Mouse (Mus musculus) forebrain, embryonic 12.5 days (tissue): ENCODE measurements around the gene Rock2. TPM values are rescaled to one million over a fixed set of nuclear protein-coding genes. Genes with fewer than 3 reads are reported as not detected.

Experiments
- ATAC-seq: fragments of 200-750 bp; cut with Nextera tagmentation; 2 replicates; pipeline ENCODE4 v1.8.0; 2017; ENCODE audit warnings: moderate TSS enrichment; ENCODE audit not compliant: low FRiP score
- H3K27ac ChIP-seq: fragments of 300-500 bp; sonication (generic); 2 replicates; pipeline ENCODE4 v1.5.1; 2016; ENCODE audit warnings: mild to moderate bottlenecking
- H3K27me3 ChIP-seq: fragments of 300-500 bp; sonication (generic); 2 replicates; pipeline ENCODE4 v1.6.1; 2016; ENCODE audit warnings: mild to moderate bottlenecking
- H3K36me3 ChIP-seq: fragments of 300-500 bp; sonication (generic); replicated peaks from 2 replicates; pipeline ENCODE4 v1.6.1; 2016; ENCODE audit warnings: mild to moderate bottlenecking
- H3K4me1 ChIP-seq: fragments of 300-500 bp; sonication (generic); 2 replicates; pipeline ENCODE4 v1.6.1; 2016
- H3K4me2 ChIP-seq: fragments of 300-500 bp; sonication (generic); 2 replicates; pipeline ENCODE4 v1.6.1; 2016; ENCODE audit warnings: mild to moderate bottlenecking, moderate library complexity
- H3K4me3 ChIP-seq: fragments of 300-500 bp; sonication (generic); replicated peaks from 2 replicates; pipeline ENCODE4 v1.5.1; 2016; ENCODE audit warnings: mild to moderate bottlenecking
- H3K9ac ChIP-seq: fragments of 300-500 bp; sonication (generic); 2 replicates; pipeline ENCODE4 v1.6.1; 2016; ENCODE audit warnings: mild to moderate bottlenecking
- H3K9me3 ChIP-seq: fragments of 300-500 bp; sonication (generic); 2 replicates; pipeline ENCODE4 v1.6.1; 2016
- WGBS: fragments of 180-500 bp; shearing (Covaris S2); methylation state at CpG from one replicate; pipeline ENCODE4 v1.1.7; 2016; 5-methylcytosine and 5-hydroxymethylcytosine counted together
- polyA plus RNA-seq: library from polyadenylated mRNA; unstranded; fragments of >200 nt; fragmentation: Nextera tagmentation; extraction: Ambion mirVana; gene quantifications from 2 replicates; pipeline ENCODE4 v1.2.1, GENCODE M21; 2016

The Rock2 gene
- polyA plus RNA-seq, 1 experiment from 2014 or later, result 22.9 TPM

GRCm38 (mm10) chr12:16893656-16894395 lies 869 bp upstream of the Rock2 start:
- ATAC-seq, result no peak; the same call in 1 of the 2 replicates
- H3K9me3 ChIP-seq, result no peaks in the 10 kb centered on the region
- peak overlapping the region; percentile 79 for H3K9ac ChIP-seq
- H3K27ac ChIP-seq, result peak overlapping the region; percentile 95
- H3K4me3 ChIP-seq, result peak overlapping the region; percentile 91
- no peaks in the 10 kb centered on the region for H3K27me3 ChIP-seq
- no peaks in the 10 kb centered on the region for H3K36me3 ChIP-seq
- peaks cover 24% of the 10 kb centered on the region for H3K4me1 ChIP-seq
- peak overlapping the region; percentile 86 for H3K4me2 ChIP-seq
- WGBS, result 2% methylated on average over 18 of the region's 18 CpGs

- peak overlapping the region; percentile 86 for H3K4me2 ChIP-seq
- WGBS, result under 1% methylated on average over 31 of the region's 41 CpGs
- peaks cover 25% of the 10 kb centered on the region for H3K4me1 ChIP-seq
- H3K27me3 ChIP-seq, result no peaks in the 10 kb centered on the region
- peak overlapping the region; percentile 91 for H3K4me3 ChIP-seq
- peak overlapping the region; percentile 95 for H3K27ac ChIP-seq
- H3K9ac ChIP-seq, result peak overlapping the region; percentile 85
- no peaks in the 10 kb centered on the region for H3K36me3 ChIP-seq
- H3K9me3 ChIP-seq, result no peaks in the 10 kb centered on the region
- ATAC-seq, result peak; percentile 65
Observed at GRCm38 (mm10) chr12:16895221-16895928, 680 bp downstream of the Rock2 start.

- Histone ChIP-seq H3K9me3 (no peaks in the 10 kb centered on the region), H3K36me3 (no peaks in the 10 kb centered on the region), H3K4me1 (peaks cover 29% of the 10 kb centered on the region), H3K9ac (peak overlapping the region; percentile 85), H3K27ac (no peak overlapping the region), H3K4me2 (peak overlapping the region; percentile 86), H3K4me3 (peak overlapping the region; percentile 91), H3K27me3 (no peaks in the 10 kb centered on the region)
- 28% methylated on average over 8 of the region's 8 CpGs for WGBS
- no peak for ATAC-seq
Observed at GRCm38 (mm10) chr12:16896073-16896789, 1.5 kb downstream of the Rock2 start.

GRCm38 (mm10) chr12:16897225-16897624 lies 2.5 kb downstream of the Rock2 start:
- Histone ChIP-seq H3K27me3 (no peaks in the 10 kb centered on the region), H3K9ac (no peak overlapping the region), H3K4me2 (peak overlapping the region; percentile 86; the same call in 1 of the 2 replicates), H3K4me1 (peaks cover 29% of the 10 kb centered on the region), H3K27ac (no peak overlapping the region), H3K4me3 (no peak overlapping the region), H3K9me3 (no peaks in the 10 kb centered on the region), H3K36me3 (no peaks in the 10 kb centered on the region)
- ATAC-seq, result no peak
- WGBS, result 68% methylated on average over 2 of the region's 2 CpGs

GRCm38 (mm10) chr12:16898221-16898620 lies 3.5 kb downstream of the Rock2 start:
- WGBS, result 59% methylated on average over 2 of the region's 2 CpGs
- ATAC-seq, result no peak
- no peaks in the 10 kb centered on the region for H3K36me3 ChIP-seq
- H3K4me2 ChIP-seq, result no peak overlapping the region
- H3K9me3 ChIP-seq, result no peaks in the 10 kb centered on the region
- H3K9ac ChIP-seq, result no peak overlapping the region
- H3K27me3 ChIP-seq, result no peaks in the 10 kb centered on the region
- H3K4me3 ChIP-seq, result no peak overlapping the region
- H3K4me1 ChIP-seq, result peaks cover 29% of the 10 kb centered on the region
- H3K27ac ChIP-seq, result no peak overlapping the region

- H3K36me3 ChIP-seq, result no peaks in the 10 kb centered on the region
- H3K4me1 ChIP-seq, result peaks cover 26% of the 10 kb centered on the region
- no peak overlapping the region for H3K4me3 ChIP-seq
- no peak overlapping the region for H3K27ac ChIP-seq
- no peak overlapping the region for H3K4me2 ChIP-seq
- no peaks in the 10 kb centered on the region for H3K9me3 ChIP-seq
- H3K27me3 ChIP-seq, result no peaks in the 10 kb centered on the region
- ATAC-seq, result no peak
- H3K9ac ChIP-seq, result no peak overlapping the region
Observed at GRCm38 (mm10) chr12:16898790-16899189, 4.1 kb downstream of the Rock2 start.

- no peaks in the 10 kb centered on the region for H3K9me3 ChIP-seq
- H3K36me3 ChIP-seq, result no peaks in the 10 kb centered on the region
- no peak overlapping the region for H3K4me3 ChIP-seq
- no peak overlapping the region for H3K9ac ChIP-seq
- no peak overlapping the region for H3K27ac ChIP-seq
- ATAC-seq, result no peak
- H3K4me2 ChIP-seq, result no peak overlapping the region
- H3K4me1 ChIP-seq, result peaks cover 20% of the 10 kb centered on the region
- no peaks in the 10 kb centered on the region for H3K27me3 ChIP-seq
- WGBS, result 83% methylated on average over 3 of the region's 3 CpGs
Observed at GRCm38 (mm10) chr12:16900625-16901222, 6.0 kb downstream of the Rock2 start.

GRCm38 (mm10) chr12:16903949-16904635 lies 9.4 kb downstream of the Rock2 start:
- ATAC-seq, result no peak
- Histone ChIP-seq H3K36me3 (no peaks in the 10 kb centered on the region), H3K27ac (no peak overlapping the region), H3K4me1 (0 out of 2 replicates have a peak, but pooled peaks cover 3% of the 10 kb centered on the region), H3K9ac (no peak overlapping the region), H3K4me3 (no peak overlapping the region), H3K9me3 (no peaks in the 10 kb centered on the region), H3K27me3 (no peaks in the 10 kb centered on the region), H3K4me2 (no peak overlapping the region)
- whole genome bisulfite sequencing, result 95% methylated on average over 2 of the region's 2 CpGs

GRCm38 (mm10) chr12:16907282-16907846 lies 12.7 kb downstream of the Rock2 start:
- H3K27me3 ChIP-seq, result no peaks in the 10 kb centered on the region
- H3K27ac ChIP-seq, result no peak overlapping the region
- H3K4me1 ChIP-seq, result no peaks in the 10 kb centered on the region; the same call in 1 of the 2 replicates
- no peak overlapping the region for H3K9ac ChIP-seq
- 89% methylated on average over 1 of the region's 1 CpGs for WGBS
- H3K36me3 ChIP-seq, result no peaks in the 10 kb centered on the region
- no peak overlapping the region for H3K4me2 ChIP-seq
- no peak for ATAC-seq
- H3K9me3 ChIP-seq, result no peaks in the 10 kb centered on the region
- no peak overlapping the region for H3K4me3 ChIP-seq

- H3K27ac ChIP-seq, result no peak overlapping the region
- WGBS, result 98% methylated on average over 1 of the region's 1 CpGs
- no peaks in the 10 kb centered on the region for H3K27me3 ChIP-seq
- ATAC-seq, result no peak
- no peak overlapping the region for H3K4me2 ChIP-seq
- H3K4me3 ChIP-seq, result no peak overlapping the region
- H3K9me3 ChIP-seq, result no peaks in the 10 kb centered on the region
- no peaks in the 10 kb centered on the region; the same call in 1 of the 2 replicates for H3K4me1 ChIP-seq
- no peaks in the 10 kb centered on the region for H3K36me3 ChIP-seq
- H3K9ac ChIP-seq, result no peak overlapping the region
Observed at GRCm38 (mm10) chr12:16907953-16908648, 13.4 kb downstream of the Rock2 start.

GRCm38 (mm10) chr12:16911524-16911923 lies 16.8 kb downstream of the Rock2 start:
- WGBS, result 48% methylated on average over 2 of the region's 3 CpGs
- no peak overlapping the region for H3K4me3 ChIP-seq
- no peaks in the 10 kb centered on the region for H3K9me3 ChIP-seq
- H3K4me2 ChIP-seq, result no peak overlapping the region
- H3K9ac ChIP-seq, result no peak overlapping the region
- ATAC-seq, result no peak
- no peaks in the 10 kb centered on the region; the same call in 1 of the 2 replicates for H3K4me1 ChIP-seq
- H3K36me3 ChIP-seq, result no peaks in the 10 kb centered on the region
- H3K27me3 ChIP-seq, result no peaks in the 10 kb centered on the region
- no peak overlapping the region for H3K27ac ChIP-seq
